Mouse (Mus musculus): ENCODE data around the gene Vmn2r26. TPM values are rescaled to one million over a fixed set of nuclear protein-coding genes. Genes with fewer than 3 reads are reported as not detected.
"Not testable (repeated sequence)": the region's sequence is repeated elsewhere in the genome, so short reads cannot be mapped to it uniquely, and the experiment has no call there.

Vmn2r26 gene
- not detected in 2 replicates for polyA plus RNA-seq (2015; fragmentation: Nextera tagmentation; extraction: Ambion mirVana)

DNA sequence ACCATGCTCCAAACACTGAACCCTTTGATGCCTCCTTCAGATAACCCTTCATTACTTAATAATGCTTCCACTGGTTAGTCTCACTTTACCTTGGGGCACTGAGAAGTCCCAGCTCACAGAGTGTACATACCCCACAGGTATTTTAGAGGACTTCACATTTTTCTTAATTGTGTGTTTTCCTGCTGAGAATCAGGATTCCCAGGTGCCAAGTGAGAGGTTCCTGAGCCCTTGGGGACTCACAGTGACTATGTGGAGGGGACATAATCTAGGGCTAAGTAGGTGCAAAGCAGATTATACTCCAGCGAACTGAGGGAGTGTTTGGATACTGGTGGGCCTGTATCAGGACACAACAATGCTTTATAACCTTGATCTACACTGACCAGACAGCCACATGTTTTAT, at the start of gene Vmn2r26:
Vmn2r26 (plus strand) TSS at position 301 of the 400 bp plus-strand sequence.
- H3K27ac ChIP-seq (replicated peaks); H3K4me2 ChIP-seq; ATAC-seq (ENCODE audit: extremely low read depth, insufficient number of reproducible peaks, low FRiP score, low TSS enrichment); H3K4me3 ChIP-seq; H3K36me3 ChIP-seq; H3K4me1 ChIP-seq; H3K9ac ChIP-seq; H3K9me3 ChIP-seq; H3K27me3 ChIP-seq (replicated peaks): not testable (repeated sequence)
- WGBS = 33% methylated on average over 1 of the region's 1 CpGs

DNA sequence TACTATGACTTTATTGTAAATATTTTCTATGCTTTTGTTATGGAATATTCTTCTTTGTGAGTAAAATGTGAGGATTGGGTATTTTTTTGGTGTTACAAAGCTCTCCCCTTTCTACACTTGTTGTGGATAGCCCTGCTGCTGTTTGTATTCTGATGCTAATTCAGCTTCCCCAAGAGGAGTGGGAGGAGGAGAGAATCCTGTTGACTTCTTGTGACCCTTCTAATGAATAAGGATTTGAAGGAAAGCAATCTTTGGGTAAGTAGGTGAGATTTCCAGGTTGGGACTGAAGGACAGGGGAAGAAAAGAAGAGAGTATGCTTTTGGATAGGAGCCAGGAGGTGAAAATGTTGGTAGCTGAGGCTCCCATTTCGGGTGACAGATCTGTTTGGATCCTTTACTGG, 3.5 kb upstream of the Vmn2r26 start:
- Histone ChIP-seq H3K36me3 (no peaks in the 10 kb centered on the region), H3K4me2 (no peak overlapping the region), H3K27ac (replicated peaks) (no peak overlapping the region), H3K9me3 (no peaks in the 10 kb centered on the region), H3K4me3 (no peak overlapping the region), H3K4me1 (no peaks in the 10 kb centered on the region), H3K9ac (no peak overlapping the region), H3K27me3 (replicated peaks) (no peaks in the 10 kb centered on the region)
- 24% methylated on average over 1 of the region's 1 CpGs for WGBS
- ATAC-seq (ENCODE audit: extremely low read depth, insufficient number of reproducible peaks, low FRiP score, low TSS enrichment) = no peak

GRCm38 (mm10) chr6:124048388-124048787, 24.0 kb downstream of the Vmn2r26 start:
- no peak overlapping the region for H3K27ac ChIP-seq (replicated peaks)
- H3K27me3 ChIP-seq (replicated peaks) = no peaks in the 10 kb centered on the region
- ATAC-seq (ENCODE audit: extremely low read depth, insufficient number of reproducible peaks, low FRiP score, low TSS enrichment) = no peak
- H3K4me1 ChIP-seq = no peaks in the 10 kb centered on the region
- H3K9me3 ChIP-seq = no peaks in the 10 kb centered on the region
- H3K36me3 ChIP-seq = no peaks in the 10 kb centered on the region
- H3K4me3 ChIP-seq = no peak overlapping the region
- no peak overlapping the region for H3K4me2 ChIP-seq
- H3K9ac ChIP-seq = no peak overlapping the region

DNA sequence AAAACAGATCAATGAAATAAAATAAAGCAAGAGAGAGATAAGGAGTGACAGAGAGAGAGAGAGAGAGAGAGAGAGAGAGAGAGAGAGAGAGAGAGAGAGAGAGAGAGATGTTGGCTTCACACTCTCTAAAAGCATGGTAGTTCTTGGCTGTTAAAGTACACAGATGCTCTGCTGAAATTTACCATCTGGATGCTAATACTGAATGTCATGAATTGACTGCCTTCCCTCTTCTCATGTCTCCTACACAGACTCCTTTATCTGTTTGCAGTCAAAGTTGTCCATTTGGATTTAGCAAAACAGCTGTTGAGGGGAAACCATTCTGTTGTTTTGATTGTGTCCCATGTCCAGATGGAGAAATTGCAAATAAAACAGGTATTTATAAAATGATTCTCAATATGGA, 29.2 kb downstream of the Vmn2r26 start:
- not testable (repeated sequence) for H3K27ac ChIP-seq (replicated peaks); H3K27me3 ChIP-seq (replicated peaks); H3K4me1 ChIP-seq; H3K9me3 ChIP-seq; ATAC-seq (ENCODE audit: extremely low read depth, insufficient number of reproducible peaks, low FRiP score, low TSS enrichment); H3K4me2 ChIP-seq; H3K9ac ChIP-seq; H3K4me3 ChIP-seq; H3K36me3 ChIP-seq

- 58% methylated on average over 4 of the region's 4 CpGs for WGBS
- Histone ChIP-seq H3K36me3 (no peaks in the 10 kb centered on the region), H3K27me3 (replicated peaks) (no peaks in the 10 kb centered on the region), H3K4me2 (no peak overlapping the region), H3K4me3 (no peak overlapping the region), H3K9me3 (no peaks in the 10 kb centered on the region), H3K9ac (no peak overlapping the region), H3K27ac (replicated peaks) (no peak overlapping the region), H3K4me1 (no peaks in the 10 kb centered on the region)
- ATAC-seq (ENCODE audit: extremely low read depth, insufficient number of reproducible peaks, low FRiP score, low TSS enrichment) = no peak
Observed at GRCm38 (mm10) chr6:124102334-124102733, 78.0 kb downstream of the Vmn2r26 start.

Other genes starting within 250 kb of the Vmn2r26 start
- gene Vmn2r24, start 245.7 kb upstream of the Vmn2r26 start, polyA plus RNA-seq (2015; fragmentation: Nextera tagmentation; extraction: Ambion mirVana) = not detected in 2 replicates
- gene Vmn2r25, start 171.1 kb upstream of the Vmn2r26 start, polyA plus RNA-seq (2015; fragmentation: Nextera tagmentation; extraction: Ambion mirVana) = not detected in 2 replicates
- gene Vmn2r27, start 207.3 kb downstream of the Vmn2r26 start, polyA plus RNA-seq (2015; fragmentation: Nextera tagmentation; extraction: Ambion mirVana) = not detected in 2 replicates